Mouse (Mus musculus) cortical plate, adult 2 months (tissue): ENCODE measurements around the gene Gprc5a.

Source experiments
- CTCF ChIP-seq: fragments of 200-500 bp; IDR thresholded peaks from 2 replicates; pipeline ENCODE4 v1.5.1; 2011; ENCODE audit warnings: mild to moderate bottlenecking, control low read depth, low read length; ENCODE audit not compliant: insufficient read depth; ENCODE audit errors: extremely low read depth
- POLR2A ChIP-seq: fragments of 200-500 bp; IDR thresholded peaks from 2 replicates; pipeline ENCODE4 v1.6.1; 2011; ENCODE audit warnings: mild to moderate bottlenecking, low read length, control low read depth; ENCODE audit not compliant: insufficient read depth; ENCODE audit errors: extremely low read depth

DNA sequence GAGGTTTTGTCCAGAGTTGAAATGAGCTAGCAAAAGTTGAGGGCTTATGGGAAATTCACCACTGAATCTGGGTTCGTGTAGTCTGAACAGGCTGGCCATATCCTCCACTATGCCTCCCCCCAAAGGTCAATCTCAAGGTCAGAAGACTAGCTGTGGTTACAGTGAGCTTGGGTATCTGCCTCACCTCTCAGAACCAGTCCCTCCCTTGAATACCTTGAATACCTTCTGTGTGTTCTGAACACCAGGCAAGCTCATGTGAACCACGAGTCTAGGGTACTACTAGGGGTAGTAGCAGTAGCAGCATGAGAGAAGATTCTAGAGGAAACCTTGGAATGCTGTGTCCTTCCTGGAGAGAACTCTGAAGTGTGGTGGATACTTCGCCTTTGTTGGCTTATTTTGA lies 43.8 kb upstream of the Gprc5a start:
- no peak for TF ChIP-seq POLR2A
- no peak for TF ChIP-seq CTCF
